Mouse (Mus musculus) neural tube, embryonic 15.5 days (tissue): ENCODE data around the gene Mmrn2. TPM values are rescaled to one million over a fixed set of nuclear protein-coding genes. Genes with fewer than 3 reads are reported as not detected.
A peak's percentile ranks its signal among the peaks of the same experiment; 100 is the strongest.

Source experiments
- ATAC-seq: fragments of 200-750 bp; cut with Nextera tagmentation; 2 replicates; pipeline ENCODE4 v1.8.0; 2017; ENCODE audit warnings: mild to moderate bottlenecking, moderate TSS enrichment, moderate library complexity; ENCODE audit not compliant: low FRiP score
- H3K27ac ChIP-seq: fragments of 300-500 bp; sonication (generic); replicated peaks from 2 replicates; pipeline ENCODE4 v1.5.1; 2015; ENCODE audit warnings: mild to moderate bottlenecking, inconsistent platforms
- H3K27me3 ChIP-seq: fragments of 300-500 bp; sonication (generic); replicated peaks from 2 replicates; pipeline ENCODE4 v1.6.1; 2015; ENCODE audit warnings: inconsistent platforms
- H3K36me3 ChIP-seq: fragments of 300-500 bp; sonication (generic); 2 replicates; pipeline ENCODE4 v1.6.1; 2015; ENCODE audit warnings: inconsistent platforms
- H3K4me1 ChIP-seq: fragments of 300-500 bp; sonication (generic); 2 replicates; pipeline ENCODE4 v1.6.1; 2015; ENCODE audit warnings: inconsistent platforms
- H3K4me2 ChIP-seq: fragments of 300-500 bp; sonication (generic); 2 replicates; pipeline ENCODE4 v1.6.1; 2015; ENCODE audit warnings: inconsistent platforms, mild to moderate bottlenecking, moderate library complexity
- H3K4me3 ChIP-seq: fragments of 300-500 bp; sonication (generic); replicated peaks from 2 replicates; pipeline ENCODE4 v1.5.1; 2015; ENCODE audit warnings: mild to moderate bottlenecking, inconsistent platforms
- H3K9ac ChIP-seq: fragments of 300-500 bp; sonication (generic); replicated peaks from 2 replicates; pipeline ENCODE4 v1.6.1; 2015; ENCODE audit warnings: mild to moderate bottlenecking, inconsistent platforms
- H3K9me3 ChIP-seq: fragments of 300-500 bp; sonication (generic); replicated peaks from 2 replicates; pipeline ENCODE4 v1.6.1; 2016; ENCODE audit warnings: inconsistent platforms
- WGBS: fragments of 180-500 bp; shearing (Covaris S2); methylation state at CpG from one replicate; pipeline ENCODE4 v1.1.7; 2015; ENCODE audit warnings: mixed read lengths; 5-methylcytosine and 5-hydroxymethylcytosine counted together
- polyA plus RNA-seq: library from polyadenylated mRNA; unstranded; fragments of >200 nt; fragmentation: Nextera tagmentation; extraction: Ambion mirVana; gene quantifications from 2 replicates; pipeline ENCODE4 v1.2.1, GENCODE M21; 2015

Mmrn2 gene
- 3.3 and 4.6 TPM in 2 replicates for polyA plus RNA-seq

GRCm38 (mm10) chr14:34375415-34375904 lies at the start of gene Mmrn2:
Gene Mmrn2, plus strand, starts transcription at chr14:34375465.
- Histone ChIP-seq H3K4me2 (peak within 1 kb of the TSS; percentile 25), H3K27ac (0 out of 2 replicates have a peak within 1 kb of the TSS, but pooled peaks have one; percentile 9), H3K9me3 (no peaks in the 10 kb centered on the region), H3K36me3 (no peaks in the 10 kb centered on the region), H3K27me3 (no peaks in the 10 kb centered on the region), H3K4me3 (no peak within 1 kb of the TSS), H3K4me1 (peaks cover 21% of the 10 kb centered on the region), H3K9ac (no peak within 1 kb of the TSS)
- WGBS = 80% methylated on average over 13 of the region's 13 CpGs
- ATAC-seq = no peak

- 95% methylated on average over 3 of the region's 3 CpGs for WGBS
Observed at GRCm38 (mm10) chr14:34326606-34327005, 48.7 kb upstream of the Mmrn2 start.

GRCm38 (mm10) chr14:34327618-34328017 lies 47.6 kb upstream of the Mmrn2 start:
- no peak overlapping the region for H3K27ac ChIP-seq
- ATAC-seq = no peak
- H3K9ac ChIP-seq = no peak overlapping the region
- H3K4me1 ChIP-seq = no peaks in the 10 kb centered on the region
- no peaks in the 10 kb centered on the region for H3K27me3 ChIP-seq
- H3K4me2 ChIP-seq = no peak overlapping the region
- H3K36me3 ChIP-seq = peaks cover 62% of the 10 kb centered on the region
- WGBS = 86% methylated on average over 1 of the region's 1 CpGs
- no peak overlapping the region for H3K4me3 ChIP-seq
- H3K9me3 ChIP-seq = no peaks in the 10 kb centered on the region

More at GRCm38 (mm10) chr14:34326606-34327005, 48.7 kb upstream of the Mmrn2 start:
- Histone ChIP-seq H3K4me1 (no peaks in the 10 kb centered on the region), H3K27ac (no peak overlapping the region), H3K9ac (no peak overlapping the region), H3K9me3 (no peaks in the 10 kb centered on the region), H3K4me2 (no peak overlapping the region), H3K27me3 (no peaks in the 10 kb centered on the region), H3K36me3 (peaks cover 57% of the 10 kb centered on the region), H3K4me3 (no peak overlapping the region)
- ATAC-seq = no peak

- Histone ChIP-seq H3K4me2 (no peak overlapping the region), H3K27me3 (no peaks in the 10 kb centered on the region), H3K9me3 (no peaks in the 10 kb centered on the region), H3K27ac (peak overlapping the region; percentile 68), H3K4me3 (no peak overlapping the region), H3K36me3 (peaks cover 70% of the 10 kb centered on the region), H3K9ac (no peak overlapping the region), H3K4me1 (no peaks in the 10 kb centered on the region)
- ATAC-seq = peak; percentile 83
- 76% methylated on average over 9 of the region's 9 CpGs for WGBS
Observed at GRCm38 (mm10) chr14:34330657-34331158, 44.6 kb upstream of the Mmrn2 start.

GRCm38 (mm10) chr14:34331886-34332285 lies 43.4 kb upstream of the Mmrn2 start:
- no peaks in the 10 kb centered on the region for H3K4me1 ChIP-seq
- no peak overlapping the region for H3K4me2 ChIP-seq
- no peaks in the 10 kb centered on the region for H3K9me3 ChIP-seq
- peak; percentile 65; the same call in 1 of the 2 replicates for ATAC-seq
- no peaks in the 10 kb centered on the region for H3K27me3 ChIP-seq
- peak overlapping the region; percentile 72 for H3K27ac ChIP-seq
- no peak overlapping the region for H3K4me3 ChIP-seq
- WGBS = 67% methylated on average over 3 of the region's 3 CpGs
- H3K36me3 ChIP-seq = peaks cover 72% of the 10 kb centered on the region
- H3K9ac ChIP-seq = no peak overlapping the region

GRCm38 (mm10) chr14:34332476-34332875 lies 42.8 kb upstream of the Mmrn2 start:
- H3K27me3 ChIP-seq = no peaks in the 10 kb centered on the region
- peak; percentile 76 for ATAC-seq
- H3K4me1 ChIP-seq = no peaks in the 10 kb centered on the region
- WGBS = 77% methylated on average over 5 of the region's 5 CpGs
- no peak overlapping the region for H3K4me2 ChIP-seq
- H3K27ac ChIP-seq = peak overlapping the region; percentile 72
- H3K9me3 ChIP-seq = no peaks in the 10 kb centered on the region
- H3K36me3 ChIP-seq = peaks cover 76% of the 10 kb centered on the region
- no peak overlapping the region for H3K4me3 ChIP-seq
- H3K9ac ChIP-seq = no peak overlapping the region

GRCm38 (mm10) chr14:34339446-34339845 lies 35.8 kb upstream of the Mmrn2 start:
- WGBS = 46% methylated on average over 1 of the region's 1 CpGs
- Histone ChIP-seq H3K36me3 (peaks cover 81% of the 10 kb centered on the region), H3K9me3 (no peaks in the 10 kb centered on the region), H3K4me1 (no peaks in the 10 kb centered on the region), H3K9ac (no peak overlapping the region), H3K4me3 (no peak overlapping the region), H3K27ac (no peak overlapping the region), H3K4me2 (no peak overlapping the region), H3K27me3 (no peaks in the 10 kb centered on the region)
- ATAC-seq = peak; percentile 45; the same call in 1 of the 2 replicates

- ATAC-seq = no peak
- Histone ChIP-seq H3K36me3 (peaks cover 59% of the 10 kb centered on the region), H3K4me1 (no peaks in the 10 kb centered on the region), H3K9ac (no peak overlapping the region), H3K4me3 (no peak overlapping the region), H3K27me3 (no peaks in the 10 kb centered on the region), H3K9me3 (no peaks in the 10 kb centered on the region), H3K27ac (no peak overlapping the region), H3K4me2 (no peak overlapping the region)
- 88% methylated on average over 4 of the region's 4 CpGs for WGBS
Observed at GRCm38 (mm10) chr14:34341993-34342392, 33.3 kb upstream of the Mmrn2 start.

GRCm38 (mm10) chr14:34343078-34343477 lies 32.2 kb upstream of the Mmrn2 start:
- peaks cover 48% of the 10 kb centered on the region for H3K36me3 ChIP-seq
- 95% methylated on average over 4 of the region's 4 CpGs for WGBS
- ATAC-seq = no peak
- H3K27ac ChIP-seq = no peak overlapping the region
- no peak overlapping the region for H3K4me3 ChIP-seq
- no peaks in the 10 kb centered on the region for H3K4me1 ChIP-seq
- no peak overlapping the region for H3K9ac ChIP-seq
- H3K9me3 ChIP-seq = no peaks in the 10 kb centered on the region
- no peaks in the 10 kb centered on the region for H3K27me3 ChIP-seq
- H3K4me2 ChIP-seq = no peak overlapping the region

GRCm38 (mm10) chr14:34344361-34344760 lies 30.9 kb upstream of the Mmrn2 start:
- Histone ChIP-seq H3K9ac (no peak overlapping the region), H3K4me3 (no peak overlapping the region), H3K36me3 (peaks cover 44% of the 10 kb centered on the region), H3K4me1 (no peaks in the 10 kb centered on the region), H3K4me2 (no peak overlapping the region), H3K27me3 (no peaks in the 10 kb centered on the region), H3K9me3 (no peaks in the 10 kb centered on the region), H3K27ac (no peak overlapping the region; the same call in 1 of the 2 replicates)
- no peak for ATAC-seq
- WGBS = 70% methylated on average over 5 of the region's 5 CpGs

- no peaks in the 10 kb centered on the region for H3K9me3 ChIP-seq
- H3K27me3 ChIP-seq = no peaks in the 10 kb centered on the region
- no peak overlapping the region for H3K9ac ChIP-seq
- ATAC-seq = peak; percentile 39
- H3K4me1 ChIP-seq = no peaks in the 10 kb centered on the region
- H3K4me2 ChIP-seq = no peak overlapping the region
- H3K36me3 ChIP-seq = peaks cover 32% of the 10 kb centered on the region
- 68% methylated on average over 12 of the region's 12 CpGs for WGBS
- no peak overlapping the region for H3K4me3 ChIP-seq
- H3K27ac ChIP-seq = no peak overlapping the region
Observed at GRCm38 (mm10) chr14:34345771-34346566, 29.3 kb upstream of the Mmrn2 start.

- H3K9ac ChIP-seq = no peak overlapping the region
- WGBS = 94% methylated on average over 5 of the region's 5 CpGs
- H3K27ac ChIP-seq = no peak overlapping the region
- no peaks in the 10 kb centered on the region for H3K27me3 ChIP-seq
- H3K36me3 ChIP-seq = peaks cover 21% of the 10 kb centered on the region
- ATAC-seq = no peak
- H3K9me3 ChIP-seq = no peaks in the 10 kb centered on the region
- no peak overlapping the region for H3K4me2 ChIP-seq
- H3K4me3 ChIP-seq = no peak overlapping the region
- no peaks in the 10 kb centered on the region for H3K4me1 ChIP-seq
Observed at GRCm38 (mm10) chr14:34347084-34347483, 28.2 kb upstream of the Mmrn2 start.
